Mouse (Mus musculus) heart, embryonic 12.5 days (tissue): ENCODE results near the gene Grip2. TPM values are rescaled to one million over a fixed set of nuclear protein-coding genes. Genes with fewer than 3 reads are reported as not detected.
A peak's percentile ranks its signal among the peaks of the same experiment; 100 is the strongest.

Experiments
- ATAC-seq: fragments of 200-750 bp; cut with Nextera tagmentation; 2 replicates; pipeline ENCODE4 v1.8.0; 2017; ENCODE audit warnings: moderate TSS enrichment, moderate library complexity; ENCODE audit not compliant: insufficient number of reproducible peaks, low FRiP score
- H3K27ac ChIP-seq: fragments of 300-500 bp; sonication (generic); 2 replicates; pipeline ENCODE4 v1.5.1; 2016; ENCODE audit warnings: mild to moderate bottlenecking, moderate library complexity; ENCODE audit not compliant: poor library complexity, severe bottlenecking
- H3K27me3 ChIP-seq: fragments of 300-500 bp; sonication (generic); replicated peaks from 2 replicates; pipeline ENCODE4 v1.6.1; 2016; ENCODE audit warnings: mild to moderate bottlenecking, moderate library complexity
- H3K36me3 ChIP-seq: fragments of 300-500 bp; sonication (generic); 2 replicates; pipeline ENCODE4 v1.6.1; 2016; ENCODE audit warnings: mild to moderate bottlenecking, moderate library complexity
- H3K4me1 ChIP-seq: fragments of 300-500 bp; sonication (generic); replicated peaks from 2 replicates; pipeline ENCODE4 v1.6.1; 2016; ENCODE audit warnings: mild to moderate bottlenecking
- H3K4me2 ChIP-seq: fragments of 300-500 bp; sonication (generic); 2 replicates; pipeline ENCODE4 v1.6.1; 2016; ENCODE audit warnings: mild to moderate bottlenecking, moderate library complexity
- H3K4me3 ChIP-seq: fragments of 300-500 bp; sonication (generic); 2 replicates; pipeline ENCODE4 v1.5.1; 2016; ENCODE audit warnings: mild to moderate bottlenecking
- H3K9ac ChIP-seq: fragments of 300-500 bp; sonication (generic); 2 replicates; pipeline ENCODE4 v1.6.1; 2016; ENCODE audit warnings: mild to moderate bottlenecking, moderate library complexity
- H3K9me3 ChIP-seq: fragments of 300-500 bp; sonication (generic); replicated peaks from 2 replicates; pipeline ENCODE4 v1.6.1; 2016; ENCODE audit warnings: mild to moderate bottlenecking, moderate library complexity
- WGBS: fragments of 180-500 bp; shearing (Covaris S2); methylation state at CpG from one replicate; pipeline ENCODE4 v1.1.7; 2016; 5-methylcytosine and 5-hydroxymethylcytosine counted together
- polyA plus RNA-seq: library from polyadenylated mRNA; unstranded; fragments of >200 nt; fragmentation: Nextera tagmentation; extraction: Ambion mirVana; gene quantifications from 2 replicates; pipeline ENCODE4 v1.2.1, GENCODE M21; 2016

Grip2 gene
- 8.4 and 8.7 TPM in 2 replicates for polyA plus RNA-seq

DNA sequence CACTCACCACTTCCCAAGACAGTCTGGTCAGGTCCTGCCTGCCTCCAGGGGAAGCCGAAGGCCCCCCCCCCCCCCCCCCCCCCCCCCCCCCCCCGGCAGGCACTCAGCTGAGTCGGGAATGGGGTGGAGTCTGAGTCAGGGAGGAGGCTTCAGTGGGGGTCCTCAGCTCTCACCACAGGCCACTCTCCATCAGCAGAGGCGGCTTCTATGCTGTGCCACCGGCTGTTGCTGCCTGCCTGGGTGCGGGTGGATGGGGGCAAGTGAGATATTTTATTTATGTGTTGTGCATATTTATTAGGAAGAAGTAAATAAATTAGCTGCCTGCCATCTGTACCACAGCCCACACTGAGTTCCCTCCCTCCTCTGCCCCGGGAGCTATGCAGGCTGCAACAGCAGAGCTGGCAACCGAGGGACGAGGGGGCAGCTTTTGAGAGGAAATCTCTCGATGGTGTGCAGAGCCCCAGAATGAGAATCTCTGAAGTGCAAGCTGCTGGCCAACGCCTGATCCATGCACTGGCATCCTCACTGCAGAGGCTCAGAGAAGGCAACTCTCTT is at the start of gene Grip2:
TSS of gene Grip2 (minus strand) at position 235 of the 555 bp plus-strand sequence.
- 49% methylated on average over 8 of the region's 11 CpGs for WGBS
- peaks cover 6% of the 10 kb centered on the region; the same call in 1 of the 2 replicates for H3K4me1 ChIP-seq
- no peak within 1 kb of the TSS for H3K9ac ChIP-seq
- peaks cover 25% of the 10 kb centered on the region for H3K27me3 ChIP-seq
- no peaks in the 10 kb centered on the region for H3K9me3 ChIP-seq
- no peak for ATAC-seq
- no peak within 1 kb of the TSS for H3K4me3 ChIP-seq
- no peak within 1 kb of the TSS for H3K4me2 ChIP-seq
- H3K27ac ChIP-seq = no peak within 1 kb of the TSS
- H3K36me3 ChIP-seq = no peaks in the 10 kb centered on the region

DNA sequence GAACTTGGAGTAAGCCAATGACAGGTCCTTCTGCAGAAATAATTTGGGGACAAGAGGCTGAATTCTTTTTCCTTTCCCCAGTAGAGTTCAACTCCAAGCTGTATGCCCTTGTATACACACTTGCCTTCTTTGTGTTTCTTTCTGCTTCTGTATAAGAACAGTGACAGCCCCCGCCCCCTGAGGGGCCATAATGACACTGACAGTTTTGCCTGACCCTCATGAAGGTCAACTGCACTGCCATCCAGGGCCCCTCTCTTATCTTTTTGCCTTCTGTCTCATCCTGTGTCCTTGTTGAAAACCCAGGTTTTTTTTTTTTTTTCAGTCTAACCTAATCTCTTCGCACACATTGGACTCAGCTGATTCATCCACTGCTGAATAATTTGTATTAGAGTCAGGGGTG is 45.7 kb upstream of the Grip2 start:
- Histone ChIP-seq H3K36me3 (no peaks in the 10 kb centered on the region), H3K27me3 (no peaks in the 10 kb centered on the region; the same call in 1 of the 2 replicates), H3K4me3 (no peak overlapping the region), H3K27ac (no peak overlapping the region), H3K4me2 (no peak overlapping the region), H3K9me3 (no peaks in the 10 kb centered on the region), H3K9ac (no peak overlapping the region), H3K4me1 (peaks cover 13% of the 10 kb centered on the region)
- 49% methylated on average over 2 of the region's 2 CpGs for WGBS
- ATAC-seq = no peak

DNA sequence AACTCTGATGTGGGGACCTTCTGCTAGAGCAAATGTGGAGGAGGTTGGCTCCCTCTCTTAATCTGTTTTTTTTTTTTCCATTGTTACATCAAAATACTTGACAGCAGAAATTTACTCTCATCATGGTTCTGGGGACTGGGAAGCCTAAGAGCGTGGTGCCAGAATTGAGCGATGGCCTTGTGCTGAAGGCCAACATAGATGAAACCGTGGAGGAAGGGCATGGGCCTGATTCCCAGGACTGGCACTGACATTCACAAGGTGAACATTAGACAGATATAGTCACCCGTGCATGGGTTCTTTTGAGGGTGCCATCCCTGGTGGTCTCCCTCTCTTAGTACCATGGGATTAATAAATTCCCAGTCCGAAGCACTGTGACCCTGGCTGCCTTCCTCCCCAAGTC is 41.0 kb upstream of the Grip2 start:
- no peak for ATAC-seq
- Histone ChIP-seq H3K4me2 (no peak overlapping the region), H3K9ac (no peak overlapping the region), H3K27me3 (0 out of 2 replicates have a peak, but pooled peaks cover 9% of the 10 kb centered on the region), H3K4me1 (peaks cover 8% of the 10 kb centered on the region), H3K9me3 (no peaks in the 10 kb centered on the region), H3K27ac (no peak overlapping the region), H3K36me3 (no peaks in the 10 kb centered on the region), H3K4me3 (no peak overlapping the region)
- 85% methylated on average over 5 of the region's 5 CpGs for WGBS

DNA sequence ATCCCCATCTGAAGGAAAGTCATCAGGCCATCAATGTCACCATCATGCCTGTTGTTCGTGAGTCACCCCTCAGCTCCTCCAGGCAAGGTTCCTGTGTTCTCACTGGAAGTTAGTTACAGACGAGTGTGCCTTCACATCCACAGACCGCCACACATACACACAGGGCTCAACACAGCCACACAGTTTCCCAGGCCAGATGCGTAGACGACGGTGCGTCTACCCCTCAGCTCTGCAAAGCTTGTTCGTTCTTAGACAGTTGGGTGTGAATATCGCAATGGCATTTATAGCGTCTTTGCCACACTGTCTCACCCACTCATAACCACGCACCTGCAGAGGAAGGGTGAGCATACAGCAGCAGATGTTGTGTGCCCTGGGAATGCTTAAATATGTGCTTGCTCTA is 38.6 kb upstream of the Grip2 start:
- Histone ChIP-seq H3K4me2 (no peak overlapping the region), H3K27ac (no peak overlapping the region), H3K9me3 (no peaks in the 10 kb centered on the region), H3K9ac (no peak overlapping the region), H3K4me3 (no peak overlapping the region), H3K4me1 (no peaks in the 10 kb centered on the region), H3K27me3 (0 out of 2 replicates have a peak, but pooled peaks cover 9% of the 10 kb centered on the region), H3K36me3 (no peaks in the 10 kb centered on the region)
- WGBS = 79% methylated on average over 11 of the region's 11 CpGs
- no peak for ATAC-seq

DNA sequence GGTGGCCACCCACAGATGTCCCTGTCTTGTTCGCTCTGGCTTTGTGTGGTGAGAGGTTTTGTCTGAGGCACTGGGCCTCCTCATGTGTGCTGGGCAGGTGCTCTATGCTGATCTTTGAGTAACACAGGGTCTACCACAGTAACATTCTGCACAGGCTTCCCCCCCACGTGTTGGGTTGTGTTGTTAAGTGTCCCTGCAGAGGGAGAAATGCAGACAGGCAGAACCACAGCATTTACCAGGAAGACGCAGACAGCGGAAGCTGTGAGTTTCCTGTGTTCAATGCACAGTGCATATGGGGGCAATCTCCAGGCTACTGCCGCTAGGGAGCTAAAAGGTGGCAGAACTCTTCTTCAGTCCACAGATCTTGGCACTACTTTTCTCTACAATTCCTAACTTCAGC is 37.5 kb upstream of the Grip2 start:
- no peak overlapping the region for H3K4me2 ChIP-seq
- 0 out of 2 replicates have a peak, but pooled peaks cover 9% of the 10 kb centered on the region for H3K27me3 ChIP-seq
- no peaks in the 10 kb centered on the region for H3K36me3 ChIP-seq
- 0 out of 2 replicates have a peak, but pooled peaks cover 3% of the 10 kb centered on the region for H3K9me3 ChIP-seq
- H3K4me3 ChIP-seq = no peak overlapping the region
- H3K4me1 ChIP-seq = no peaks in the 10 kb centered on the region
- H3K9ac ChIP-seq = no peak overlapping the region
- ATAC-seq = no peak
- WGBS = 63% methylated on average over 5 of the region's 5 CpGs
- no peak overlapping the region for H3K27ac ChIP-seq

DNA sequence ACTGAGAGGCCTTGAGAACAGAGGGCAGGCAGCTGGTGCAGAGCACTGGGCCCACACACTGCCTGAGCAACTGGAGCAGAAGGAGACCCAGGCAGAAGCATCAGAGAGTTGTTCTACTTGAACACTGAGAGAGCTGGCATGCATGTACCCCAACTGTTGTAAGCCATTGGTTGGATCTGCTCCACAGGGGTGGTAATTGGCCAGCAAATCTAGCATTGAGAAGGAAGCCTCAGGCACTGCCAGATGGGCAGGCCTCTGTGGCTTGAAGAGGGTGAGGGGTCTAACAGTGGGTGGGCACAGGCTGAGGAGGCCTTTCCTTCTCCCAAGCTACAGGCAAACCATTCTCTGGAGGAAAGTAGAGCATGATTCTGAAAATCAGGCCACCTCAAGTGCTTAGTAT is 35.8 kb upstream of the Grip2 start:
- ATAC-seq = no peak
- H3K9ac ChIP-seq = no peak overlapping the region
- H3K4me2 ChIP-seq = no peak overlapping the region
- H3K36me3 ChIP-seq = no peaks in the 10 kb centered on the region
- H3K27me3 ChIP-seq = peaks cover 16% of the 10 kb centered on the region
- H3K27ac ChIP-seq = no peak overlapping the region
- H3K4me1 ChIP-seq = no peaks in the 10 kb centered on the region
- no peak overlapping the region for H3K4me3 ChIP-seq
- 0 out of 2 replicates have a peak, but pooled peaks cover 3% of the 10 kb centered on the region for H3K9me3 ChIP-seq

DNA sequence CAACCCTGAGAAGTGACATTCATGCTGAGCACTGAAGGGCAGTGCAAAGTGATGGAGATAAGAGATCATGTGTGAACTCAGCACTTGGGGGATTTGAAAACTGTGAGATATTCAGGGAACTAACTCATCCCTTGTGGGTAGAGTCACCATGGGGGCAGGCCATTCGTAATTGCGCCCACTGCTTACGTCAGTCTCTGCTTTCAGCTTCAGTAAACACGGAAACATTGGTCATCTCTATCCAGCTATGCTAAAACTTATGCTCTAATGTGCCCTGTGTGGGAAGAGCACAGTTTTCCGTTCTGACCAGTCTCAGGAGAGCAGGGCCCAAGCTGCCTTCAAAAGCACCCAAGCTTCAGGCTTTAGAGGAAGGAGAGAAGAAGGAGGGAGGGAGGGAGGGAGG is 31.3 kb upstream of the Grip2 start:
- Histone ChIP-seq H3K4me2 (no peak overlapping the region), H3K27ac (no peak overlapping the region), H3K36me3 (no peaks in the 10 kb centered on the region), H3K27me3 (peaks cover 36% of the 10 kb centered on the region), H3K4me3 (no peak overlapping the region), H3K4me1 (no peaks in the 10 kb centered on the region), H3K9me3 (0 out of 2 replicates have a peak, but pooled peaks cover 3% of the 10 kb centered on the region), H3K9ac (no peak overlapping the region)
- ATAC-seq = no peak
- 44% methylated on average over 5 of the region's 5 CpGs for WGBS

DNA sequence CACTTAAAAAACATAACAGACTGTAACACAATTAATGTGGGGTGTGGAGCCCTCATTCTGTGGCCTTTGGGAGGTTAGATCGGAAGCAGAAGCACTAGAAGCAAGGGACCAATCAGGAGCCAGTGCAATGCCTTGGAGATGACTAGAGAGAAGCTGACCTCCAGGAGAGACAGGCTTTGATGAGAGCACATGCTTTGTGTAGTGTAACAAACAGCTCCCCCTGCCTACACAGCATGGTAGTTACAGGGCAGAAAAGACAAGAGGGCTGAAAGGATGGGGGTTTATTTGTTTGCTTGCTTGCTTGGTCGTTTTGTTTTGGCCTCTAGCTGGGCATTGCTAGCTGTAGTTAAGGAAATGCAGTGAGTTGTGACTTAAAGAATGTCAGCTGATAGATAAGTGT is 25.5 kb upstream of the Grip2 start:
- no peaks in the 10 kb centered on the region for H3K9me3 ChIP-seq
- H3K27ac ChIP-seq = no peak overlapping the region
- ATAC-seq = peak; percentile 48; the same call in 1 of the 2 replicates
- WGBS = 10% methylated on average over 2 of the region's 2 CpGs
- H3K27me3 ChIP-seq = peaks cover 27% of the 10 kb centered on the region
- no peak overlapping the region for H3K4me3 ChIP-seq
- H3K4me2 ChIP-seq = no peak overlapping the region
- H3K4me1 ChIP-seq = no peaks in the 10 kb centered on the region
- H3K9ac ChIP-seq = no peak overlapping the region
- H3K36me3 ChIP-seq = no peaks in the 10 kb centered on the region

DNA sequence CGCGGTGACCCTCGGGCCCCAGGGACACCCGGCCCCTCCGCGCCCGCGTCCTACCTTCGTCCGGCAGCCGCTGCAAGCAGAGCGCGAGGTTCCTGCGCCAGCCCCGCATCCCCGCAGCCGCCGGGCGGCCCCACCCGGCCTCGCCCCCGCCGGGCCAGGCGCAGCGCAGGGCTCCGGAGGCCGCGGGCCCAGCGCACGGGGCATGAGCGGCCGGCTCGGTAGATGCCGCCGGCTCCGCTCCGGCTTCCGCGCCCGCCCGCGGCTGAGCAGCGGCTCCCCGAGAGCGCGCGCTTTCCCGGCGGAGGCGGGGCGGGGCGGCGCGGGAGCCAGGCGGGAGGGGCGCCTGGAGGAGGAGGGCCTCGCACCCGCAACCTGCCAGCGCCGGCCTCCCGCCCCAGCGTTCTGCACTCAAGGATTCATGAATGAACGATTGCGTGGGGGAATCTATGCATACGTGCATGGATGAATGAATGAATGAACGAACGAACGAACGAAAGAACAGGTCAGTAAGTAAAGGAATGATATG is 16.6 kb upstream of the Grip2 start:
- 5% methylated on average over 69 of the region's 69 CpGs for WGBS
- H3K36me3 ChIP-seq = no peaks in the 10 kb centered on the region
- ATAC-seq = no peak
- H3K9me3 ChIP-seq = no peaks in the 10 kb centered on the region
- H3K27ac ChIP-seq = no peak overlapping the region
- H3K9ac ChIP-seq = peak overlapping the region; percentile 63
- H3K27me3 ChIP-seq = peaks cover 85% of the 10 kb centered on the region
- H3K4me1 ChIP-seq = peaks cover 11% of the 10 kb centered on the region
- H3K4me2 ChIP-seq = peak overlapping the region; percentile 97
- H3K4me3 ChIP-seq = peak overlapping the region; percentile 59

DNA sequence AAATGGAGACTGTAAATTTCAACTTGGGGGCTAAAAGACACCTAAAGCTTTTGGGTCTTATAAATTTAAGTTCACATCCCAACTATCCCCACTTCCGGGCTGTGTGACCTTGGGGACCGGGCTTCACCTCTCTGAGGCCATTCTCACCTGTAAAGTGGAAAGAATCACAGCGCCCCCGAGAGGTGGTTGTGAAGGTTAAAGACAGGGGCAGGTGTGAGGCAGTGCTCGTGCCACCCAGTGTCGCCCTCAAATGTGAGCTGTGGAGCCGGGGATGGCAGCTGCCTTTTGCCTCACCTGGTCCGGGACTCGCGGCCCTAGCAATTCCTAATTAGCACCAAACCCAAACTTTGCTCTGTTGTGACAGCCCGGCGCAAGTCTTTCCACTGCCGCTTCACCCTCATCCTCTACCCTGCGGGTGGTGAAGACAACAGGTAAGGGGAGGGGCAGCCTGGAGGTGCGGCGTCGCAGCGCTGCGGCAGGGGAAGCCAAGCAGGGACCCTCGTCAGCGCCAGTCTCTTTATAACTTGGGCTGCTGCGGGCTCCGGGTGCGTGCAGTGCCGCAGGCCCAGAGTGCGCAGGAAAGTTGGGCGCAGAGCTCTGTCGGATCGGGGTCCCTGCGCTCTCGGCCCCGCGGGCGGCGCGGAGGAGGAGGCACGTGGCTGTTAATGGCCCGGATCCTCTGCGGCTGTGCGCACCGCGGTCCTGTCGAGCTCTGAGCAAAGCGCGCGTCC is 16.0 kb upstream of the Grip2 start:
- Histone ChIP-seq H3K9ac (peak overlapping the region; percentile 63), H3K27ac (no peak overlapping the region)

DNA sequence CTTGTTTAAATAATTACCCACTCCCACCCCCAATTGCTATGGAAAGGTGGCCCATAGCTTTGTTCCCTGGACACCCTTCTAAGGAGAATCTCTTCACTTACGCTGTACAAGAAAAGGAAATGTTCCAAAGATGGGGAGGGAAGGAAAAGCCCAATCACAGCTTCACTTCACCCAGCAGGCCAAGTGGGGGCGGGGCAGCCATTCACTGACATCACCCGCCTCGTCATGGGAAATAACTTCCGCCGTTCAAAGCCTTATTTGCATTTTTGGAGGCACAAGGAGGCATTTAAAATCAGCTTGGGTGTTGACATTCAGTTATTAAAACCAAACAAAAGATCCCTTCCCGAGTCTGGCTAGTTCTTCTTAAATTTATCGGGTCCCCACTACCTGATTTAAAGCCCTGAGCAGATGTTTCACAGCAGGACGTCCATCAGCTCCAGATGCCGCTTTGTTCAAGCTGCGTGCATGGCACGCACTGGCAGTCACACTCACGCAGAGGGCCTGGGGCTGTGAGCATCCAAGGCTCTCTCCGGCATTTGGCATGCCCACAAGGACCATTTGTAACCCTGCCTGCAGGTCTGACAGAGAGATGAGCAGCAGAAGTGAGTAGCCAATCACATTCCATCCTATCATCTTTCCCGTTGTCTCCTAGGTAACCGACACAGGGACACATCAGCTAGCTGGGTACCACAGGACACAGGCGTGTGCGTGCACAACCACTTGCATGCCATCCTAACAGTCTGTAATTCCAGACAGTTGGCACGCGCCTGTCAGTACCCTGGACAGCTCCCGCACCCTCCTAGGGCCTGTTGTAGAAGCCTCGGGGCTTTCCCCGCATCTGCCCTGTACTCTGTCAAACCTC is 12.2 kb upstream of the Grip2 start:
- ATAC-seq = no peak
- Histone ChIP-seq H3K27ac (no peak overlapping the region), H3K9ac (no peak overlapping the region), H3K4me3 (no peak overlapping the region), H3K36me3 (no peaks in the 10 kb centered on the region), H3K27me3 (peaks cover 77% of the 10 kb centered on the region), H3K4me1 (peaks cover 11% of the 10 kb centered on the region), H3K9me3 (no peaks in the 10 kb centered on the region), H3K4me2 (no peak overlapping the region)
- 12% methylated on average over 23 of the region's 23 CpGs for WGBS

More for the DNA sequence above, 16.0 kb upstream of the Grip2 start:
- H3K4me1 ChIP-seq = peaks cover 11% of the 10 kb centered on the region
- peak overlapping the region; percentile 97 for H3K4me2 ChIP-seq
- H3K27me3 ChIP-seq = peaks cover 90% of the 10 kb centered on the region
- peak overlapping the region; percentile 59 for H3K4me3 ChIP-seq
- no peaks in the 10 kb centered on the region for H3K9me3 ChIP-seq
- no peak for ATAC-seq
- WGBS = 2% methylated on average over 46 of the region's 46 CpGs
- no peaks in the 10 kb centered on the region for H3K36me3 ChIP-seq
